Mouse (Mus musculus) hindbrain, embryonic 11.5 days (tissue): ENCODE data around the gene Nucb2. TPM values are rescaled to one million over a fixed set of nuclear protein-coding genes. Genes with fewer than 3 reads are reported as not detected.

Experiments used
- ATAC-seq: fragments of 200-750 bp; cut with Nextera tagmentation; 2 replicates; pipeline ENCODE4 v1.8.0; 2017; ENCODE audit warnings: mild to moderate bottlenecking, moderate TSS enrichment, moderate library complexity; ENCODE audit not compliant: low FRiP score
- DNase-seq: peaks from one replicate; pipeline ENCODE4 v3.0.0-alpha.2; 2015; ENCODE audit warnings: low spot score
- H3K27ac ChIP-seq: fragments of 300-500 bp; sonication (generic); 2 replicates; pipeline ENCODE4 v1.5.1; 2014; ENCODE audit warnings: mild to moderate bottlenecking, low read depth, low read length
- H3K27me3 ChIP-seq: fragments of 300-500 bp; sonication (generic); 2 replicates; pipeline ENCODE4 v1.6.1; 2014; ENCODE audit warnings: mild to moderate bottlenecking, low read length, moderate library complexity, mixed read lengths; ENCODE audit not compliant: control insufficient read depth, insufficient read depth
- H3K36me3 ChIP-seq: fragments of 300-500 bp; sonication (generic); 2 replicates; pipeline ENCODE4 v1.6.1; 2014; ENCODE audit warnings: mild to moderate bottlenecking, low read length, moderate library complexity, mixed read lengths; ENCODE audit not compliant: control insufficient read depth, insufficient read depth
- H3K4me1 ChIP-seq: fragments of 300-500 bp; sonication (generic); replicated peaks from 2 replicates; pipeline ENCODE4 v1.6.1; 2014; ENCODE audit warnings: low read length, mixed read lengths; ENCODE audit not compliant: control insufficient read depth, insufficient read depth
- H3K4me2 ChIP-seq: fragments of 300-500 bp; sonication (generic); replicated peaks from 2 replicates; pipeline ENCODE4 v1.6.1; 2014; ENCODE audit warnings: mild to moderate bottlenecking, low read depth, low read length
- H3K4me3 ChIP-seq: fragments of 300-500 bp; sonication (generic); 2 replicates; pipeline ENCODE4 v1.5.1; 2014; ENCODE audit warnings: low read depth, low read length
- H3K9ac ChIP-seq: fragments of 300-500 bp; sonication (generic); 2 replicates; pipeline ENCODE4 v1.6.1; 2014; ENCODE audit warnings: low read depth, low read length
- H3K9me3 ChIP-seq: fragments of 300-500 bp; sonication (generic); 2 replicates; pipeline ENCODE4 v1.6.1; 2016; ENCODE audit warnings: low read length; ENCODE audit not compliant: control insufficient read depth
- polyA plus RNA-seq: library from polyadenylated mRNA; unstranded; fragments of >200 nt; fragmentation: Nextera tagmentation; extraction: Ambion mirVana; gene quantifications from 2 replicates; pipeline ENCODE4 v1.2.1, GENCODE M21; 2014

Nucb2 gene
- polyA plus RNA-seq, 1 experiment from 2014 or later, result 19.5 TPM

DNA sequence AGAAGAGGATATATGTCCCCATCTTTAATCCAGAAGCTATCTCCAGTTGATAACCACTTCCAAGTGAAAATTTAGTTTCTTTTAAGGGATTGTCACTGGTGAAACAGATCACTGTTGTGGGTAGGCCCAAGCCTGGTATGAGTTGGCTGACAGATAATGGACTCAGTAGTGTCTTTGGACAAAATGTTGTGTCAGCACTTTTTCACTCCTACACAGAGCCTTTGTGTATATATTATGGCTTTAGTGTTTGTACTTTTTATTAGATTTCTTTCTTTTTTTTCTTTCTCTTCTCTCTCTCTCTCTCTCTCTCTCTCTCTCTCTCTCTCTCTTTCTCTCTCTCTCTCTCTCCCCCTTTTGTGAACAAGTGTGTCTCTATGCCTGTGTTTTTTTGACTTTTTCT lies 52.7 kb downstream of the Nucb2 start:
- ATAC-seq, result no peak
- no peak overlapping the region for H3K4me2 ChIP-seq
- H3K4me3 ChIP-seq, result no peak overlapping the region
- no peak overlapping the region for H3K27ac ChIP-seq
- no peak overlapping the region for H3K9ac ChIP-seq
- DNase-seq, result no peak
- H3K27me3 ChIP-seq, result no peaks in the 10 kb centered on the region
- H3K36me3 ChIP-seq, result no peaks in the 10 kb centered on the region
- H3K4me1 ChIP-seq, result no peaks in the 10 kb centered on the region
- H3K9me3 ChIP-seq, result no peaks in the 10 kb centered on the region

DNA sequence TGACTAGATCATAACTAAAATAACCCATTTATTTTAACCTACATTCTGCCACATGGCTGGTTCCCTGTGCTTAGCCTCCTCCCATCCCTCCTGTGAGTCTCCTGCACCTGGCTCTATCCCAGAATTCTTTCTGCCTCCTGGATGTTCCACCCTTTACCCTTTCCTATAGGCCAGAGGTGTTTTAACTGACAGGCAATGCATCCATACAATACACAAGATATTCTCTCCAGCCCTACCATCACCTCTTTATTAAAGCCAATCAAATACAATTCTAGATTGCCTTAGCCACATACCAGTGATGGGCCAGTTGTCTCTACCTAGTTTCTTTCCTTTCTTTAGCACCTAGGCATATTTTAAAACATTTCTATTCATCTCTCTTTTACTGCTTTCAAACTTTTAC lies 70.4 kb downstream of the Nucb2 start:
- Histone ChIP-seq H3K4me2 (no peak overlapping the region), H3K9me3 (no peaks in the 10 kb centered on the region), H3K36me3 (no peaks in the 10 kb centered on the region), H3K9ac (no peak overlapping the region), H3K4me1 (no peaks in the 10 kb centered on the region), H3K27ac (no peak overlapping the region), H3K4me3 (no peak overlapping the region), H3K27me3 (no peaks in the 10 kb centered on the region)
- DNase-seq (no peak), ATAC-seq (no peak)

Other genes starting within 250 kb of the Nucb2 start
- 8.4 and 8.8 TPM in 2 replicates for gene Plekha7, start 196.0 kb upstream of the Nucb2 start, polyA plus RNA-seq
- gene Rps13, start 170.2 kb upstream of the Nucb2 start, polyA plus RNA-seq, result 749 and 752 TPM in 2 replicates
- 23.4 and 26.5 TPM in 2 replicates for gene Pik3c2a, start 60.9 kb upstream of the Nucb2 start, polyA plus RNA-seq